Mouse (Mus musculus) left cerebral cortex, postnatal 25 days (tissue): ENCODE measurements around the gene Rras2. TPM values are rescaled to one million over a fixed set of nuclear protein-coding genes. Genes with fewer than 3 reads are reported as not detected.

Source experiments
- DNase-seq, 2 experiments: peaks; one replicate each; pipeline ENCODE4 v3.0.0; 2022; ENCODE audit warnings: low spot score in 2 of 2, mixed read lengths in 1 of 2
- intact Hi-C: fragments of 180-260 bp; cut with DNase I; formaldehyde crosslinking; loops from one replicate; pipeline ENCODE4 v1.15.1; 2025
- total RNA-seq, 2 experiments: library from RNA; stranded (reverse); gene quantifications; 2 replicates each; pipeline ENCODE4 v1.2.3; 2021

Gene Rras2
- total RNA-seq, 2 experiments from 2014 or later, result 21.0 to 24.6 TPM

DNA sequence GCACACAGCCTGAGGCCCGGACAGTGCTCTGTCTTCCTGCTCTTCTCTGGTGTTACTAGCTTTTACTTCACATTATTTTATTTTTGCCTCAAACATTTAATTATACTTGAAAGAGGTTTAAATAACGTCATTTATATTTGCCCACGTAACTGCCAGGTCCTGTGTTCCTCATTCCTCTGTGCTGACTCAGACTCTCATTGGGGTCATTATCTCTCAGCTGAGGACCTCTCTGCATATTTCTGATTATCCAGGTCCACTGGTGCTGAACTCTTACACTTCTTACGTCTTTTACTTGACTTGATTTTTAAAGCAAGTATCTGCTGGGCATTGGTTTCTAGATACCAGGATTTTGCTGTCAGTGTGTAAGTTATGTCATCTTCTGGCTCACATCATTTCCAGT lies 63.9 kb downstream of the Rras2 start:
- intact Hi-C loops, result no loop called here
- DNase-seq, result no peak

GRCm38 (mm10) chr7:114045814-114046213 lies 71.8 kb downstream of the Rras2 start:
- DNase-seq, result no peak
- intact Hi-C loops, result no loop called here

DNA sequence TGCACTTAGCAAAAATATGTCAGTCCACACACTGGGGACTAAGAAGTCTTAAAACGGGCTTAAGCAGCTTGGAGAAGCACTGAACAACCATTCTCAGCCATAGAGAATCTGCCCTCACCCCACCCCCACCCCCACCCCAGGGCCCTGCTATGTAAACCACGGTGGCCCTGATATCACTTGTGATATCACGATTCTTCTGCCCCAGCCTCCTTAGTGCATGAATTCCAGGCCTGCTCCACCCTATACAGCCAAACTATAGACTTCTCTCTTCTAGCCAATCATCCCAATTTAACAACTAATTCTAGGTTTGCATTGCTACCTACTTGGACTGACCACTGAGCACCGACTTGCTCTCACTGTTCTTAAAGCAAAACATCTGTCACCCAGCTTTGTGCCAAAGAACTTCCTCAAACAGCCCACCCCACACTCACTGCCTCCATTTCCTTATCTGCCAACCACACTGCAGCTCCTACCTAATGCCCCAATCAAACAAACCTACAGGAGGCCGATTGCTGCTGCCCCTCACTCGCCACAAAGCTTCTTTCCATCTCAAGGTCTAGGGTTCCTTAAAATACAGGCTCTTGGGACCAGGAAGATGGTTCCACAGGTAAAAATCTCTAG lies 73.5 kb downstream of the Rras2 start:
- DNase-seq, result no peak
- intact Hi-C loops, result no loop called here

DNA sequence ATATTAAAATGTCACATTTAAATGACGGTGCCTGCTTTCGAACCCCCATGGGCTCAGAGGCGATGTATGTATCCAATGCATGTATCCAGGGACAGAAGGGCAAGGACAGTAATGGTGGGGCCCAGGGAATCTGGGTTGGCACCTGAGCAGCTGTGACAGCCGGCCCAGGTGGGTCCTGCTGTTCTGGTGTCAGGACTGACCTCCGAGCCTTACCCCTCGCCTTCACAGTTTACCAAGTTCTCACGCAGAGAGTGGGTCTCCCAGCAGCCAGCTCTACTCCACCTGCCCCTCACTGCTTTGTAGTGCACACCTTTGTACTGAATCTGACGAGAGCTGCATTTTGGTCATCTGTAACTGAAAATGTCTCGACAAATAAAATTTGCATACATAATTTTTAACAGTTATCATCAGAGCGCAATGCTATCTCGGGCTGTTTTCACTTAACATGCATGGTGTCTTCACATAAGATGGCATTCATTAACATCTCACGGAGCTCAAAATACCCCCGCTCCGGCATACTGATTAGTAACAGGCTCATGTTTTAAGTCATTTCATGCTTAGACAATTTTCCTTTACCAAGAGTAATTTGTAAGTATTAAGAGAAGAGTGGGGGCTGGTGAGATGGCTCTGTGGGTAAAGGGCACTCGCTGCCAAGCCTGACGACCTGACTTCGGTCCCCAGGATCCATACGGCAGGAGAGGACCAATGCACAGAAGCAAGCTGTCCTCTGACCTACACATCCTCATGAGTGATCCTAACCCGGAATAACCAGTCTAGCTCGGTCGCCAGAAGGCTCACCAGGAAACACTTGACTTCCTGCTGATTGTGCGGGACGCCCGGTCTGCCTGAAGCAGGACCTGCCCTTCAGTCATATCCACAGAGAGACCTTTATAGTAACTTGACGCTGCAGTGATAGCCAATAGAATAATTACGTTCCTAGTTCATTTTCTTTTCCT lies 74.3 kb downstream of the Rras2 start:
- no peak for DNase-seq
- intact Hi-C loops, result no loop called here

DNA sequence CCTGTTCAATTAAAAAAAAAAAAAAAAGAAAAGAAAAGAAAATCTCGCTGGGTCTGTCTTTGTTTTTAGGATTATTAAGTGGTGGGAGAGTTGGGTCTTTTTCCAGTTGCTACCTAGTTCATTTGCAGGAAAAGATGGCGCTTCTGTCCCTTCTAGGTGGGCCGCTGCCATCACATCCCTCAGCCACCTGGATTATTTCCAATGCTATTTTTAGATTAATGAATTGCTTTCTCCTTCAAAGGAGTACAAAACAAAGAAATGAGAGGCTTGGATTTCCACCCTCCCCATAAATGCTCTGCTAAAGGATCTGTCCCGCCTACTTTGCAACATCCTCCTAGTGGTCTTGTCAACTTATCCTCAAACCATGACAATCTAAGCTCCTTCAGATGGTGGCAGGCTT lies 76.2 kb downstream of the Rras2 start:
- DNase-seq, result peak in 1 of 2 experiments; percentile 44
- intact Hi-C loops, result no loop called here

GRCm38 (mm10) chr7:114037237-114037636 lies 80.3 kb downstream of the Rras2 start:
- DNase-seq, result peak in 1 of 2 experiments; percentile 42
- intact Hi-C loops, result no loop called here

- intact Hi-C loops, result no loop called here
- DNase-seq, result peak; percentile 41 to 68
These were observed 88.0 kb downstream of the Rras2 start for GRCm38 (mm10) chr7:114029596-114029995.

- no peak for DNase-seq
- intact Hi-C loops, result no loop called here
These were observed 88.8 kb downstream of the Rras2 start for GRCm38 (mm10) chr7:114028828-114029227.

- intact Hi-C loops, result no loop called here
- no peak for DNase-seq
These were observed 90.2 kb downstream of the Rras2 start for GRCm38 (mm10) chr7:114027406-114027805.

GRCm38 (mm10) chr7:114026923-114027322 lies 90.7 kb downstream of the Rras2 start:
- no peak for DNase-seq
- intact Hi-C loops, result no loop called here

GRCm38 (mm10) chr7:114020704-114021093 lies 96.9 kb downstream of the Rras2 start:
- peak; percentile 88 to 89 for DNase-seq
- intact Hi-C loops, result loop anchor here (1.0 to 5.0 kb wide), 3 partner anchors 261 to 643 kb away; no protein-coding TSS in a partner anchor

- intact Hi-C loops, result loop anchor here (1.0 to 5.0 kb wide), 3 partner anchors 261 to 643 kb away; no protein-coding TSS in a partner anchor
- DNase-seq, result peak in 1 of 2 experiments; percentile 36
These were observed 97.4 kb downstream of the Rras2 start for GRCm38 (mm10) chr7:114020057-114020703.

GRCm38 (mm10) chr7:114018861-114019260 lies 98.7 kb downstream of the Rras2 start:
- no peak for DNase-seq

DNA sequence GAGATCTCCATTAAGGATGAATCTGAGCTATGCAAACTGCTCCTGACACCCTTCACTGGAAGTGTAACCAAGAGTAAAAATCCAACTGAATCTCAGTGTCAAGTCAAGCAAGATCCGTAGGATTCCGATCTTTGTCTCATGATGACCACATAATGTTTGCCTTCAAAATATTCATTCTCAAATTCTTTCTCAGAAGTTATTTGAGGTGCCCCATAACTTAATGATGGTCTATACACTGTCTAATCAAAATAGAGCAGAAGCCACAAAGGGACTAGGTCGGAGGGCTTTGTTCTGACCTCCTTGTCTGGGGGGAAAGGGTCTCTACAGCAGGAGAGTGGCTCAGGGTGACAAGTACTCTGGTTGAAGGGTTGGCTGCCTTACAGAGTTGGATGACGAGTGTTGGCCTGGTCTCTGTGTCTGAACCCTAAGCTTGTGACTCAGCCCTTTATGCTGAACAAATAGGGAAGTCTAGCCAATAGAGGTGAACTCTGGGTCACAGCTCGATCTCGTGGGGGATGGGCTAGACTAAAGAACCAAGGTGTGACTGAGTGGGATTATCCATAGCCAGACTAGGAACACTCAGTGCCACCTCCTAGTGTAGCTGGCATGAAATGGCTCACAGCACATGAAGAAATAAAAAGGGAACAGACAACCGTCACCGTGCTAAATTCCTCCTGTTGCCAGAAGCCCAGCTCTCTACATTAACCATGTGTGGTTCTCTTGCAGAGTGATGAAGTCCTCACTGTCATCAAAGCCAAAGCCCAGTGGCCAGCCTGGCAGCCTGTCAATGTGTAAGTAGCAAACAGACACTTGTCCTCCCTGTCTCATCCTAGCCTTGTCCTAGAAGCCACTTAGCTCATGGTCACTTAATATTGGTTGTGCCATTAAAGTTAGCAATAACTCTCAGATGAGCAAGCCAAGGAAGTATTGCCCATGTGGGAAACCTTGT lies 101.3 kb downstream of the Rras2 start:
- intact Hi-C loops, result no loop called here
- DNase-seq, result no peak

More at GRCm38 (mm10) chr7:114018861-114019260, 98.7 kb downstream of the Rras2 start:
- intact Hi-C loops, result no loop called here

DNA sequence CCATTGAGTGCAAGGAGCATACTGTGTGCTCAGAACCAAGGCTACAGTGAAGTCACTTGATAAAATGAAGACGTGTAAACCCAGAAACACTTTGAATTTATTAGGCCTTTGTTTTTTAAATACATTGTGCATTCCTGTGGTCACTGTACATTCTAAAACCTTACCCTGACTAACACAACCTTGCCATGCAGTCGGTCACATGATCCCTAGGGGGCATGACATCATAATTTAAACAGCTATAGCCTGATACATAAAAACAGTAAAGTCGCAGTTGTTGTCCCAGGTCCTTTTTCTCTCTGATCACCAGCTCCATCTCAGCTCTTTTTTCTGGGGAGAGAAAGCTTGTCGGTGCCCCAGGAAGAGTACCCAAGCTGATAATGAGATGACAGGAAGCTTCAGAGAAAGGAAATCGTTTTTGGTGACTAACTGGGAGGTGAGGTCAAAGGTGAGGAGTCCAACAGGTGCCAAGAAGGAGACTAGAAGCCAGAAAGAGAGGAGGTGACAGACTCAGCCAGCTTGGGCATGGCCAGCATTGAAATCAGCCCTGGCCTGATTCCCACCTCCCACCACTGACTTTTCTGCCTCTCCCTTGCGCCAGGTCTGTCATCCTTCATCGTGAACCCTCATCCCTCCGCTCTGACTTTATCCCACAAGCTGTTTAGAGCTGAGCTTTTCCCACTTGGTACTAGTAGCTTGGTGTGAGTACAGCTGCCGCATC lies 105.7 kb downstream of the Rras2 start:
- intact Hi-C loops, result no loop called here
- DNase-seq, result no peak

- DNase-seq, result peak in 1 of 2 experiments; percentile 31
- intact Hi-C loops, result no loop called here
These were observed 110.0 kb downstream of the Rras2 start for GRCm38 (mm10) chr7:114007565-114007964.

DNA sequence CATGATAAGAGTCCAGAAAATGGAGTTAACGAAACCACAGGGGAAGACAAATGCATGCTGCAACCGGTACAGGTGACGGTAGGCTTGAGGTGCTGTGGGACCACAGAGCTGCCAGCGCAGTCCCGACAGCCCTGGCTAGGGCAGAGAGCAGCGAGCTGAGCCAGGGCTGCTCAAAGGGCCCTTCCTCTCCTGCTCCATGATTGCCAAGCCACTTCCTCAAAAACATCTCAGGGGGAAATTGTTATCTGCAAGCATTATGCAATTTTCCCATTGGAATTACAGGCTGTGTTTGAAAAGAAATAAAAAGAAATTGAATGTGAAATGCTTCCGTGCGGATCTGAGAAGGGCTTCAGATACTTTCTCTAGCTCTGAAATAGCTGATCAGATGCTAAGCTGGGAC lies 111.1 kb downstream of the Rras2 start:
- intact Hi-C loops, result no loop called here
- no peak for DNase-seq

- no peak for DNase-seq
- intact Hi-C loops, result no loop called here
These were observed 112.1 kb downstream of the Rras2 start for GRCm38 (mm10) chr7:114005499-114005898.
